Mouse (Mus musculus) liver, embryonic 12.5 days (tissue): ENCODE results near the gene Ncor1. TPM values are rescaled to one million over a fixed set of nuclear protein-coding genes. Genes with fewer than 3 reads are reported as not detected.
"Not testable (repeated sequence)": the region's sequence is repeated elsewhere in the genome, so short reads cannot be mapped to it uniquely, and the experiment has no call there.

ENCODE experiments used
- ATAC-seq: fragments of 200-750 bp; cut with Nextera tagmentation; 2 replicates; pipeline ENCODE4 v1.8.0; 2017; ENCODE audit warnings: moderate number of reproducible peaks, mild to moderate bottlenecking, moderate library complexity
- H3K27ac ChIP-seq: fragments of 300-500 bp; sonication (generic); 2 replicates; pipeline ENCODE4 v1.5.1; 2016; ENCODE audit warnings: mild to moderate bottlenecking
- H3K27me3 ChIP-seq: fragments of 300-500 bp; sonication (generic); replicated peaks from 2 replicates; pipeline ENCODE4 v1.6.1; 2016; ENCODE audit warnings: mild to moderate bottlenecking, moderate library complexity
- H3K36me3 ChIP-seq: fragments of 300-500 bp; sonication (generic); 2 replicates; pipeline ENCODE4 v1.6.1; 2016; ENCODE audit warnings: mild to moderate bottlenecking, moderate library complexity
- H3K4me1 ChIP-seq: fragments of 300-500 bp; sonication (generic); 2 replicates; pipeline ENCODE4 v1.6.1; 2016
- H3K4me2 ChIP-seq: fragments of 300-500 bp; sonication (generic); 2 replicates; pipeline ENCODE4 v1.6.1; 2016; ENCODE audit warnings: mild to moderate bottlenecking, moderate library complexity
- H3K4me3 ChIP-seq: fragments of 300-500 bp; sonication (generic); 2 replicates; pipeline ENCODE4 v1.5.1; 2016; ENCODE audit warnings: mild to moderate bottlenecking, moderate library complexity
- H3K9ac ChIP-seq: fragments of 300-500 bp; sonication (generic); 2 replicates; pipeline ENCODE4 v1.6.1; 2016; ENCODE audit warnings: mild to moderate bottlenecking, moderate library complexity
- H3K9me3 ChIP-seq: fragments of 300-500 bp; sonication (generic); replicated peaks from 2 replicates; pipeline ENCODE4 v1.6.1; 2016; ENCODE audit warnings: mild to moderate bottlenecking, moderate library complexity
- WGBS: fragments of 180-500 bp; shearing (Covaris S2); methylation state at CpG from one replicate; pipeline ENCODE4 v1.1.7; 2016; ENCODE audit not compliant: insufficient replicate concordance; 5-methylcytosine and 5-hydroxymethylcytosine counted together
- polyA plus RNA-seq: library from polyadenylated mRNA; unstranded; fragments of >200 nt; fragmentation: Nextera tagmentation; extraction: Ambion mirVana; gene quantifications from 2 replicates; pipeline ENCODE4 v1.2.1, GENCODE M21; 2016

Ncor1 gene
- polyA plus RNA-seq, 1 experiment from 2014 or later, result 112 TPM

- Histone ChIP-seq H3K4me2 (no peak overlapping the region), H3K27ac (no peak overlapping the region), H3K27me3 (no peaks in the 10 kb centered on the region), H3K4me1 (no peaks in the 10 kb centered on the region), H3K4me3 (no peak overlapping the region), H3K36me3 (peaks cover 79% of the 10 kb centered on the region), H3K9ac (no peak overlapping the region), H3K9me3 (no peaks in the 10 kb centered on the region)
- ATAC-seq, result no peak
- WGBS, result 80% methylated on average over 4 of the region's 4 CpGs
Observed at GRCm38 (mm10) chr11:62415026-62415425, 43.3 kb downstream of the Ncor1 start.

- Histone ChIP-seq H3K27ac (no peak overlapping the region), H3K4me1 (no peaks in the 10 kb centered on the region), H3K4me3 (no peak overlapping the region), H3K4me2 (no peak overlapping the region), H3K36me3 (peaks cover 72% of the 10 kb centered on the region), H3K9ac (no peak overlapping the region), H3K27me3 (no peaks in the 10 kb centered on the region), H3K9me3 (no peaks in the 10 kb centered on the region)
- WGBS, result 84% methylated on average over 1 of the region's 1 CpGs
- ATAC-seq, result no peak
Observed at GRCm38 (mm10) chr11:62409611-62410010, 48.7 kb downstream of the Ncor1 start.

- WGBS, result 89% methylated on average over 2 of the region's 2 CpGs
- Histone ChIP-seq H3K27ac (no peak overlapping the region), H3K4me3 (no peak overlapping the region), H3K4me1 (no peaks in the 10 kb centered on the region), H3K27me3 (no peaks in the 10 kb centered on the region), H3K9ac (no peak overlapping the region), H3K4me2 (no peak overlapping the region), H3K9me3 (no peaks in the 10 kb centered on the region), H3K36me3 (peaks cover 67% of the 10 kb centered on the region)
- ATAC-seq, result no peak
Observed at GRCm38 (mm10) chr11:62408848-62409247, 49.5 kb downstream of the Ncor1 start.

GRCm38 (mm10) chr11:62396405-62396804 is 61.9 kb downstream of the Ncor1 start:
- H3K36me3 ChIP-seq, result peaks cover 75% of the 10 kb centered on the region
- no peak overlapping the region for H3K9ac ChIP-seq
- no peaks in the 10 kb centered on the region for H3K4me1 ChIP-seq
- ATAC-seq, result no peak
- H3K27me3 ChIP-seq, result no peaks in the 10 kb centered on the region
- 77% methylated on average over 2 of the region's 2 CpGs for WGBS
- no peaks in the 10 kb centered on the region for H3K9me3 ChIP-seq
- no peak overlapping the region for H3K4me3 ChIP-seq
- H3K27ac ChIP-seq, result no peak overlapping the region
- no peak overlapping the region for H3K4me2 ChIP-seq

- Histone ChIP-seq H3K9me3 (no peaks in the 10 kb centered on the region), H3K4me3 (no peak overlapping the region), H3K4me2 (no peak overlapping the region), H3K4me1 (no peaks in the 10 kb centered on the region), H3K9ac (no peak overlapping the region), H3K27ac (no peak overlapping the region), H3K27me3 (no peaks in the 10 kb centered on the region), H3K36me3 (peaks cover 75% of the 10 kb centered on the region)
- 89% methylated on average over 3 of the region's 3 CpGs for WGBS
- no peak for ATAC-seq
Observed at GRCm38 (mm10) chr11:62388331-62388679, 70.0 kb downstream of the Ncor1 start.

- H3K27ac ChIP-seq, result no peak overlapping the region
- no peaks in the 10 kb centered on the region for H3K4me1 ChIP-seq
- no peak overlapping the region for H3K9ac ChIP-seq
- no peak overlapping the region for H3K4me2 ChIP-seq
- no peak for ATAC-seq
- 85% methylated on average over 10 of the region's 10 CpGs for WGBS
- no peak overlapping the region for H3K4me3 ChIP-seq
- H3K27me3 ChIP-seq, result no peaks in the 10 kb centered on the region
- peaks cover 79% of the 10 kb centered on the region for H3K36me3 ChIP-seq
- no peaks in the 10 kb centered on the region for H3K9me3 ChIP-seq
Observed at GRCm38 (mm10) chr11:62387608-62388330, 70.6 kb downstream of the Ncor1 start.

- not testable (repeated sequence) for H3K9ac ChIP-seq, H3K27ac ChIP-seq, H3K4me3 ChIP-seq, H3K4me2 ChIP-seq, H3K9me3 ChIP-seq, H3K27me3 ChIP-seq, H3K4me1 ChIP-seq, ATAC-seq
- H3K36me3 ChIP-seq, result peaks cover 76% of the 10 kb centered on the region
- 83% methylated on average over 6 of the region's 6 CpGs for WGBS
Observed at GRCm38 (mm10) chr11:62377202-62377851, 81.0 kb downstream of the Ncor1 start.

GRCm38 (mm10) chr11:62371776-62372175 is 86.6 kb downstream of the Ncor1 start:
- H3K4me3 ChIP-seq, result no peak overlapping the region
- no peak overlapping the region for H3K4me2 ChIP-seq
- no peak overlapping the region for H3K9ac ChIP-seq
- no peaks in the 10 kb centered on the region for H3K27me3 ChIP-seq
- H3K27ac ChIP-seq, result no peak overlapping the region
- 78% methylated on average over 2 of the region's 2 CpGs for WGBS
- no peak for ATAC-seq
- H3K9me3 ChIP-seq, result no peaks in the 10 kb centered on the region
- no peaks in the 10 kb centered on the region for H3K4me1 ChIP-seq
- H3K36me3 ChIP-seq, result peaks cover 82% of the 10 kb centered on the region

- no peaks in the 10 kb centered on the region for H3K9me3 ChIP-seq
- no peak overlapping the region for H3K4me2 ChIP-seq
- no peaks in the 10 kb centered on the region for H3K4me1 ChIP-seq
- no peak for ATAC-seq
- H3K4me3 ChIP-seq, result no peak overlapping the region
- H3K27ac ChIP-seq, result no peak overlapping the region
- H3K36me3 ChIP-seq, result peaks cover 85% of the 10 kb centered on the region
- no peak overlapping the region for H3K9ac ChIP-seq
- H3K27me3 ChIP-seq, result no peaks in the 10 kb centered on the region
Observed at GRCm38 (mm10) chr11:62369924-62370323, 88.4 kb downstream of the Ncor1 start.

GRCm38 (mm10) chr11:62366879-62367278 is 91.5 kb downstream of the Ncor1 start:
- H3K27ac ChIP-seq, result no peak overlapping the region
- H3K9me3 ChIP-seq, result no peaks in the 10 kb centered on the region
- no peaks in the 10 kb centered on the region for H3K27me3 ChIP-seq
- ATAC-seq, result no peak
- no peaks in the 10 kb centered on the region for H3K4me1 ChIP-seq
- WGBS, result 76% methylated on average over 6 of the region's 6 CpGs
- H3K36me3 ChIP-seq, result peaks cover 83% of the 10 kb centered on the region
- no peak overlapping the region for H3K9ac ChIP-seq
- no peak overlapping the region for H3K4me3 ChIP-seq
- H3K4me2 ChIP-seq, result no peak overlapping the region

GRCm38 (mm10) chr11:62355216-62355615 is 103.1 kb downstream of the Ncor1 start:
- H3K27me3 ChIP-seq, result no peaks in the 10 kb centered on the region
- H3K27ac ChIP-seq, result no peak overlapping the region

GRCm38 (mm10) chr11:62351948-62352347 is 106.4 kb downstream of the Ncor1 start:
- H3K27ac ChIP-seq, result no peak overlapping the region
- H3K36me3 ChIP-seq, result peaks cover 91% of the 10 kb centered on the region
- H3K4me3 ChIP-seq, result no peak overlapping the region
- H3K9me3 ChIP-seq, result no peaks in the 10 kb centered on the region
- H3K4me2 ChIP-seq, result no peak overlapping the region
- no peak for ATAC-seq
- no peaks in the 10 kb centered on the region for H3K4me1 ChIP-seq
- WGBS, result 80% methylated on average over 4 of the region's 4 CpGs
- H3K9ac ChIP-seq, result no peak overlapping the region
- no peaks in the 10 kb centered on the region for H3K27me3 ChIP-seq

More at GRCm38 (mm10) chr11:62355216-62355615, 103.1 kb downstream of the Ncor1 start:
- Histone ChIP-seq H3K4me2 (no peak overlapping the region), H3K9ac (no peak overlapping the region), H3K9me3 (no peaks in the 10 kb centered on the region), H3K36me3 (peaks cover 86% of the 10 kb centered on the region), H3K4me3 (no peak overlapping the region), H3K4me1 (no peaks in the 10 kb centered on the region)
- ATAC-seq, result no peak
- 76% methylated on average over 2 of the region's 2 CpGs for WGBS
